Mouse (Mus musculus) lung, postnatal 4 days (tissue): Measurements from ENCODE around the gene Etl4.
A peak's percentile ranks its signal among the peaks of the same experiment; 100 is the strongest.
"Not testable (repeated sequence)": the region's sequence is repeated elsewhere in the genome, so short reads cannot be mapped to it uniquely, and the experiment has no call there.

ENCODE experiments used
- DNase-seq, 2 experiments: peaks; one replicate each; pipeline ENCODE4 v3.0.0; 2021

Etl4 gene

DNA sequence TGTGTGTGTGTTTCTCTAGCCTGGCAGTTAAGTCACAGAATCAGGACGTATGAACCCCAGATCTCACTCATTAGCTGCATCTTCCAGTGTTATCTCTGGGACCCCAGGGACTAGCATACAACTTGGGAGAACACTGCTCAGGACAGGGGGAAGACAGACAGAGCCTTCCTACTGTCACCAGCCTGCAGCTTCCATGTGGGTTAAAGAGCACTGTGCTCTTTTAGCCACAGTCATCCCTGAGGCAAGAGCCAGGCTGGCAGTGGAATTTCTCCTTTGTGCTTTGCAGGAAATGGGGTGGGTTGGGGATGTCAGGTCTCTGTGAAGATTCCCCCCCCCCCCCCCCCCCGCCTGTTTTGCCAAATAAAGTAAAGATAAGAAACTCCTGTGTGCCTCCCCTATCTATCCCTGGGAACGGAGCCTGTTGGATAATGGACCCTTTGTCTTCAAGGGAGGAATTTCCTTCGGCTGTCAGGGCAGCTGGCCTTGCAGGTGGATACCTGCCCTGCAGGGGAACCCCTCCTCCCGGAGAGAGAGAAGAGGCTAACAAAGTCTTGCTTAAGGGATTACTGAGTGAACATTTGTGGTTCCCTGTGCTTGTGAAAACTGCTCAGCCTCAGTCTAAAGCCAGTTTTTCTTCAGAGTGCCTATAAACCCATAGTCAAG is 755.9 kb downstream of the Etl4 start:
- no peak for DNase-seq

DNA sequence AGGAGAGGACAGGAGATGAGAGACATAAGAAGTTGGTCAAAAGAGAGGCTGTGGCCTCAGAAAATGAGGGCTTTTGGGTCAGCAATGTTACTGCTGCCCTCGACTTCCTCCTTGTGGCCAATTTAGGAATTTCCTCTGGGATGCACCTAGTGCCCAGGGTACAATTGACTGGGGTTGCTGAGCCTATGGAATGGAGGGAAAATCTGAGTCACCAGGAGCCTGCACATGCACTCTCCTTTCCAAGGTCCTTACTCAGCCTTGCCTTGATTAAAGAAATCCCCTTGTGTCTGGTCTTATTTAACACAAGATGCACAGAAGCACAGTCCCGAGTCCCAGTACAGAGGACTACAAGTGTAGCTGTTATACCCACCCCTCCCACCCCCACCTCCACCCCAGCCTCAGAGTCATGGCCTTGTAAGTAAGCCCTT is 756.5 kb downstream of the Etl4 start:
- DNase-seq = peak; percentile 32 to 73

DNA sequence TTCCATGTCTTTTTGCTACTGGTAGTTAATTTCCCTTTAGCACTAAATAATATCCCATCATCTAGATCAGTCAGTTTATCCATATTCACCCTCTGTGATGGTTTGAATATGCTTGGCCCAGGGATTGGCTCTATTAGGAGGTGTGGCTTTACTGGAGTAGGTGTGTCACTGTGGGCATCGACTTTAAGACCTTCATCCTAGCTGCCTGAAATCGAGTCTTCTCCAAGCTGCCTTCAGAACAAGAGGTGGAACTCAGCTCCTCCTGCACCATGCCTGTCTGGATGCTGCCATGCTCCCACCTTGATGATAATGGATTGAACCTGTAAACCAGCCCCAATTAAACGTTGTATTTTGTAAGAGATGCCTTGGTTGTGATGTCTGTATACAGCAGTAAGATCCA is 758.3 kb downstream of the Etl4 start:
- no peak for DNase-seq

DNA sequence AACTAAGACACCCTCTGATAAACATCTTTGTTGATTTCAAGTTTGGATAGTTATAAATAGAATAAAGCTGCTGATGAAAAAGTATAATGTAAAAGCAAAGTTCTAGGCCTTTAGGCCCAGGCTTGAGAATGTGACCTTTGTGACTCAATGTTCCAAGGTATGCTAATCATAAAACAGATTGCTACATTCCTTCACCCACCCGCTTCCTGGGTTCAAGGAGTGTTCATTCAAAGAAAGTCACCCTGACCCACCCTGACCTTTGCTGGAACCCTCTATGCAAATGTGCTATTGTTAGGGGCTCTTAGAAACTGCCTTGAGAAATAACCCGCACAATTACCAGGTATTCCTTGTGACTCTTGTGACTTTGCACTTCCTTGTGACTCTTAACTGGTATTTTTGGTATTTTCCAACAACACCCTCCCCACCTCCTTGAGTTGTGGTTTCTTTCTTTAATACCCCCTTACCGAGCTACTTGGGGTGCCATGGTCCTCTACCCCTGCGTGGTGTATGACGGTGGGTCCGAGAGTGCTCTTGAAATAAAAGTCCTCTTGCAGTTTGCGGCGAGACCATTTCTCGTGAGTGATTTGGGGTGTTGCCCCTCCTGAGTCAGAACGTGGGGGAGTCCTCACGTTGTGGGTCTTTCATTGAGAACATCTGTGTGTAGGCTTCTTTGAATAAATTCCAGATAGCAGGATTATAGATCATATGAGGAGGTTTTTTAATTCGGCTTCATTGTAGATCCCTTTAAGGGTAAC is 758.9 kb downstream of the Etl4 start:
- DNase-seq = not testable (repeated sequence)

DNA sequence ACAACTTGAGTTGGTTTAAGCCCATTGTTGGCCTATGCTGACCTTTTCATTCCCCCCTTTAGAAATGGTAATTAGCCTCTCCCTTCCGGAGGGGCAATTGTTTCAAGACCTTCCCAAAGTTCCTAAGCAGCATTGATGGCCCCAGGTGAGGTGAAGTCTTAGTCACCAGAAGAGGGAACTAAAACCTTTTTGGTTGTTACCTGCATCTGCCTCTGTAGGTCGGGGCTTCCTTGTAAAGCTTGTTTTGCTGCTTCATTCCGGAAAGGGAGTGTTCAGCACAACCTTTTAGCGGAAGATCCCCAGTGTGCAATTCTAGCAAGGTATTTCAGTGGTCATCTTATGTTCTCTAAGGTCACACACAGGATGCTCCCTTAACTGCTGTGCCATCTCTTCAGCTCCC is 759.8 kb downstream of the Etl4 start:
- no peak for DNase-seq

DNA sequence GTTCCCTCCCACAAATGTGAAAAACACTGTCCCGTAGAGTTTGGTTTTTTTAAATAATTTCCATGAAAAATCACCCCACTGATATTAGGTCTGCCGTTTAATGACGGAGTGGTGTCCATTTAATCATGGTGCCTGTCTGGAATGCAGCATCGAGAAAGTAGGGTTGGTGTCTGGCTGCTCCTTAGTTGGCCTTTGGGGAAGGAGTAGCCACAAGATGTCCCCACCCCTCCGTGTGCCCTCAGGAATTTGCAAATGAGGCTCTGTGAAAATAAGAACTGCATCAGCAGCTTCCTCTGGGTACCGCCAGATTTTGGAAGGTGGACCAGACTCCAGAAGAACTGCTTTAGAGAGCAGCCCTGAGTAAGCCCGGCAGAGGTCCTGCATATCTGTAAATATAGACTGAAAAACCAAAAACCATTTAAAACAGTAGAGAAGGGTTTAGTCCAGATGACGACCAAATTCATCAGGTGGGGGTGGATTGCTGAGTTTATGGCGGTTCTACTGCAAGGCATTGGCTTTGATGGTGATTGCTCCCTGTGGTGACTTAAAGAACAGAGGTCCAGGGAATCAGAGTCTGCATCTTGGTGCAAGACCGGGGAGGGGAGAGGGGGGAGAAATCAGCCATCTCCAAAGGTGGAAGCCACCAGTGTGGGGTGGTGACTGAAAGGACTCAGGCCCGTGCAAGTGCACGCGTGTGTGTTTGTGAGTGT is 762.1 kb downstream of the Etl4 start:
- DNase-seq = no peak

DNA sequence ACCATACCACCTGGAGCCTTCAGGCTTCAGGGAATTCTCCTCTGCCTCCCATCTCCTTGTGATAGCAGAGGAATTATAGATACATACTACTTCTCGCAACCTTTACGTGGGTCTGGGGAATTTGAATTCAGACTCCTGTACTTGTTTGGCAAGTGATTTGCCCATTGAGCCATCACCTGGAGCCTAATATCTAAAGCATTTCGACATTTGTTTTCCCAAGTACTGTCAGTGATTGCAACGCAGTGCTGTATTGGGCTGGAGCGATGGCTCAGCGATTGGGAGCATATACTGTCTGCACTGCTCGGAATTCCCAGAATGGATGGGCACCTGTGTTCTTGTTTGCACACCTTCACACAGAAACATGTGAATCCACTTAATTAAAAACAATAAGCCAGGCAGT is 762.7 kb downstream of the Etl4 start:
- DNase-seq = no peak

DNA sequence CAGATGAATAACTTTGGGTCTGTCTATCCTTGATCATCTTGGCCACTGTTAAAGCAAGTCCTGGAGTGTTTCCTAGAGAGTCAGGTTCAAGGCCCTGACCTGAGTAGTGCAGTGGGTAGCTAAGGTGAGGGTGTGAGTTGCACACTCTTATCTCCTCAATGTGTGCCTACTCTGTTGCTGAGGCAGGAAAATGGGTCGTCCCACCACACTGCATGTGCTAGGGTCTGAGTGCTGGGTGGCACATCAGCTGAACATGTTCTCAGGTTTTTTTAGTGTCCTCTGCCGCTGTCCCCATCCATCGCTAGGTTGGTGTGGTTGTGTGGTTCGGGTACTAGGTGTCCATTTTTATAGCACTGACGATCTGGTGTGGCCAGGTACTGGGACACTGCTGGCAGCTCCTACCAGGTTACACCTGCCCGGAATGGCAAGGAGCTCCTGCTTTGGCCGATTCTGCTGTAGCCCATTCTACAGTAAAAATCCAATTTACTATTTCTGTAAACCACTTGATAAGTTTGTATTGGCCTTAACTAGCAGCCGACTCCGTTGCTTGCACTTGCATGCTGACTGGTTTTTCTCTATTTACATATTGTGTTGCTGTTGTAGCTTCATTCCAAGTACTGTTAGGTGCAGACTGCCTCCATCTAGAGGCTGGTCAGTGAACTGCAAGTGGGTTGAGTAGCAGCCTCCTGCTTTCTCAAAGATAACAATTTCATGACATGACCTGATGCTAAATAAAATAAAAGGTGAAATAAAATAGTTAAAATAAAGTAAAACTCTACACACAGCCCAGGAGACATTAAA is 763.4 kb downstream of the Etl4 start:
- peak in 1 of 2 experiments; percentile 62 for DNase-seq

DNA sequence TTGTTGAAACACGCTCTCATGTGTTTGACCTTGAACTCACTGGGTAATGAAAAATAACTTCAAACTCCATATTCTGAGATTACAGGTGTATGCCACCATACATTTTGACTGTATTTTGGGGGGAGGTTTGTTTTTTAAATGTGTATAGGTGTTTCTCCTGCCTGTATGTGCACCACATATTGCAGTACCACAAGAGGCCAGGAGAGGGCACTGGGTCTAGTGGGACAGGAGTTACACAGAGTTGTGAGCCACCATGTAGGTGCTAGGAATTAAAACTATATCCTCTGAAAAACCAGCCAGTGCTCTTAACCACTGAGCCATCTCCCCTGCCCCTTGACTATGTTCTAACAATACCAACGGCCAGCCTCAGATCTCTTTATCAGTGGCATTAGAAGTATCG is 766.8 kb downstream of the Etl4 start:
- no peak for DNase-seq

DNA sequence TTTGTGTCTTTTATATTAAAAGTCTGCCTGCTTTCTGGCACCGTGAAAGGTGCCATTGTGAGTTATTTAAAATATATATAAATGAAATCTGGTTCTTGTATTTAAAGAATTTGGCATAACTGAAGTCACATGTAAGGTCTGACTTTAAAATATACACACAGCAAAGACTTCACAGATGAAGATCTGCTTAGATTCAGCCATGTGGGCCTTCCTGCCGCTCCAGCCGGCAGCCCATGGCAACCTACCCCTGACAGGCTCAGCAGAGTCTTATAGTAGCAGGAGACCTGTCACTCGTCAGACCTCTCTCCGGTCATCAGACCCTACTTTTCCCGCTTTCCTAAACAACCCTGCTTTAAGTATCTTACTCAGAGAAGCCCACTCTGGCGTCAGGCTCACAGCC is 769.2 kb downstream of the Etl4 start:
- DNase-seq = no peak

DNA sequence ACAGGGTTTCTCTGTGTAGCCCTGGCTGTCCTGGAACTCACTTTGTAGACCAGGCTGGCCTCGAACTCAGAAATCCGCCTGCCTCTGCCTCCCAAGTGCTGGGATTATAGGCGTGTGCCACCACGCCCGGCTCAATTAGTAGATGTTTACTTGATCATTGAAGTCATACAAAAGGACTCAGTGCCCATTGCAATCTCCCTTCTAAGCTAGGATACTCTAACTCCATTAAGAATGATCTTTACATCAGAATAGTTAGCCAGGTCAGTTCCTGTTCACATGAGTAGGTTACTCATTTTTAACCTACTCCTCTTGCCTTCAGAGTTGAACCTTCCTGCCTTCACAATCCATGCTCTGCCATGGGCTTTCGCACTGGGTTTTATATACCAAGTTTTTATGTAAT is 772.6 kb downstream of the Etl4 start:
- DNase-seq = not testable (repeated sequence)

DNA sequence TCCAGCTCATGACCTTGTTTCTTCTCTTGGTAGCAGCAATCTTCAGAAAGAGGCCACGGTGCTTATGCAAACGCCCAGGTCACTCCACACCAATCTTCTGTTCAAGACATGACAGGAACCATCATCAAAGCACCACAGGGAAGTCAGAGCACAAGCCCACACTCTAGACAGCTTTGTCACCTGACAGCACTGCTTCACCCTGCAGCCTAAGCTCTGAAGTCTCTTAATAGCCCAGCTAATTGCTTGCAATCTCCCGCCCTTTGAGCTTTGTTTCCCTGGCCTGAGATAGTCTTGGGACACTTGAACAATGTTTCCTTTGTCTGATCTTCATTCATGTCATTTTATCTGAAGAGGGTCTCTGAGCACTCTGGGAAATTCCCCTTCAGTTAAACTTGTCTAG is 779.8 kb downstream of the Etl4 start:
- DNase-seq = no peak

DNA sequence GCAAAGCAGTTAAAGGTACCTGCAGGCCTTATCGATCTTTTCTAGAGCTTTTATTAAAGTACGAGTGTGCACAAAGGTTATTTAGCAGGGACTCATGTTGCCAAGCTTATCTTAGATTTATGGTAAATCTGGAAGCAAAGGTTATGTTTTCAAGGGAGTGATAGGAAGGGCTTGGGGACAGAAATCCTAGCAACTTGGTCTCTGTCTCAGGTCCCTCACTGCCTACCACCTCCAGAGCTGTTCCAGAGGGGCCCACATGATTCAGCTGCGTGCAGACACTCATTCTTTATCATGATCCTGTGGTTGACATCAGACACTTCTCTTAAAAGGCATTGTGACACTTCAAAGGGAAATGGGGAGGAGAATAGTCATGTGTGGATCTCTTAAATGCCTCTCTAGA is 783.3 kb downstream of the Etl4 start:
- DNase-seq = no peak

DNA sequence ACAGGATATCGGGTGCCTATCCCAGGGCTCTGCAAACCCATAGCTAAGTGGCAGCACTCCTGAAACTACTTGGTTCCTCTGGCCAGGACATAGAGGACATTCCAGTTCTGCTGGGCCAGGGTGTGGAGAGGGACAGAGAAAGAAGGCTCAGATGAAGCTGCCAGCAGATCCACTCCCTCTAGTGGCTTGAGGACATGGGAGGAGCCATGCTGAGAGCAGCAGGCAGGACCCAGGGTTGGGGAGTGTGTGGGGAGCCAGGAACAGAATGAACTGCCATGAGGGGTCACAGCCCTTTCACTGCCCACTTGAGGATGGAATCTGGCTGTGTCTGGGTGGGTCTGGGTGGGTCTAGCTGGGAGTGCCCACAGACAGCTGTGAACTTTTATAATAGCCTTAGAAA is 784.2 kb downstream of the Etl4 start:
- DNase-seq = peak in 1 of 2 experiments; percentile 8

DNA sequence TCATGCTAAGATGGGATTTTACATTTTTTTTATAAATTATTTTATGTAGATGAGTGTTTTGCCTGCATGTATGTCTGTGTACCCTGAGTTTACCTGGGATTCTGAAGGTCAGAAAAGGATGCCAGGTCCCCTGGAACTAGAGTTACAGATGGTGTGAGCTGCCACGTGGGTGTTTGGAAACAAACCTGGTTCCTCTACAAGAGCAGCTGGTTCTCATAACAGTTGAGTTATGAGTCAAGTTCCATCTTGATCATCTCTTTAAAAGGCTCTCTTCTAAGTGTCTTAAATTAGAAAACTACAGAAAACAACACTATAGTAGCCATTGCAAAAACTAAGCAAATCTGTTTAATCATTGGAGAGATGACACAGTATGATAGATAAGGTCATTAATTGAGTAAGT is 788.1 kb downstream of the Etl4 start:
- DNase-seq = no peak

DNA sequence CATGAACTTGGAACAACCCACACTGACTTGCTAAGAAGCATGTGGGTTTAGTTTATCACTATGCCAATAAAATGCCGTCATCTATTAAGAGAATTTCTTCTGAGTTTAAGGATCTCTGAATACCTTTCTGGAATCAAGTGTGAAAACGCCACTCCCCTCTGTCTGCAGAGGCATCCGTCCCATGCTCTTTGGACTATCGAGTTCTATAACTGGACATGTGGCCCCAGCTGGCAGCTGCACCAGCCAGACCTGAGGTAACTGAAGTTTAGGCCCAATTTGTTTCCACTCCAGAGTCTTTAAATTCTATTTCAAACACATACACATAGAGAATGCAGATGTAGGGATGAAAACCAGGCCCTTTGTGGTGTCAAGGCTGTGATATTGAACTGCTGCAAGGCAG is 795.5 kb downstream of the Etl4 start:
- no peak for DNase-seq

DNA sequence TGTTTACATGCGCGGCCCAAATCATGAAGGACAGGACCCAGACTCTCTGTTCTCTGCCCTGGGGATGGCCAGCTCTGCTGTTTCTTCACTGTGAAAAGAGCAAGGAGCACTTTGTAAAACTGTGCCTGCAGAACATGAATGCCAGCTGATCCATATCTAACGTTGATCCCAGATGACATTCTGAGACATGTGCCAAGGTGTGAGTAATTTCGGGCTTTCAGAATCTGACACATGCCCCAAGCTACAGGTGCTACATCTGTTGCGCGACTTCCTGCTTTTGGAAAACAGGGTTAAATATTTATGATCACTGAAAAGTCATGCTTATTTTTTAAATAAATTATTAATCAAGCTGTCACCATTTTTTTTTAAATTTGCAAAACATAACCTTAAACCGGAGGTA is 801.0 kb downstream of the Etl4 start:
- DNase-seq = no peak

DNA sequence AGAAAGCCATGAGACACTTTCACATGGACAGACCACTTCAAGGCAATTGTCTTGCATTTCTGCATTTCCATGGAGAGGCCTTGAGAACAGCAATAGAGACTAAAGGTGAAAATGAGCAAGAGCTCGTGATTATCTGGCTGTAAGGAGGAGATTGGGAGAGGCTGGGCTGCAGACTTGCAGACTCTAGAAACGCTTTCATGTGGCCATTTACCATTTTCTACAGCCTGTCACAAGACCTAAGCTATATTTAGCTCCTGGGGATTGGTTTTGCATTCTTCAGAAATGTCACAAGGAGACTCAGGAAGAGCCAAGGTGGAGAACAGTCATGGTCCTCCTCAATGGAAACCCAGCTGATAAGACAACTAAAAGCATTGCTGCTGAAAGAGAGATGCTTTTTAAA is 801.4 kb downstream of the Etl4 start:
- DNase-seq = no peak

DNA sequence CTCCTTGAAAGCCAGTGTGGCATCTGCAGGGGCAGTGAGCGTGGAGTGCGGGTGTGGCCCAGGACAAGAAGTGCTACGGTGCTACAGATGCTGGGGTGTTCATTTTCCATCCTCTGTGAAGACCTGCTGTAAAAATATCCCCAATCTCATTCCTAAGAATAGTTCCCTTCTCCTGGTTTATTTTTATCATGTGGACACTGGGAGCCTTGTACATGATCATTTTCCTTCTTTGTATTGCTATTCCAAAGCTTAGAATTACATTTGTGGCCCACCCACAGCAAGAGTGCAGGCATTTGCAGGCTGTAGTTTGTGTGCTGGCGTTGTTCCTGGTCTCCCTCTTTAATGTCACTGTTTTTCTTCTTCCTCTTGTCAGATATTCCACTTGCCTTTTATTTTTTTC is 809.5 kb downstream of the Etl4 start:
- no peak for DNase-seq

DNA sequence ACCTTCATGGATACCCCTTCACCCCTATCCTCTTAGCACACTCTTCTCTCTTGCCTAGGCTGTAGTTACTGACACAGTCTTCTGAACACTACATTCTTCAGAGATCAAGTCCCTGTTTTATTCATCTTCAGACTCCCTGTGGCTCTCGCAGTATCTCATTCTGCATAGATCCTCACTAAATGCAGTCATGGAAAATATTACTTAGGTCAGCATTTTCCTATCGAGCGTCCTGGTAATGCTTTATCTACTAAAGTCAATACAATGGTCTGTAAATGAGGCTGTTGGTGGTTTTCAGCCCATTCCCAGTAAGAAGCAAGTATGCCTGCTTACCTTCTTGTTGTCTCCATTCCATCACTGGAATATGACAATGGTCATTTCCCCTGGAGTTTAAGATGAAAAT is 811.5 kb downstream of the Etl4 start:
- no peak for DNase-seq

DNA sequence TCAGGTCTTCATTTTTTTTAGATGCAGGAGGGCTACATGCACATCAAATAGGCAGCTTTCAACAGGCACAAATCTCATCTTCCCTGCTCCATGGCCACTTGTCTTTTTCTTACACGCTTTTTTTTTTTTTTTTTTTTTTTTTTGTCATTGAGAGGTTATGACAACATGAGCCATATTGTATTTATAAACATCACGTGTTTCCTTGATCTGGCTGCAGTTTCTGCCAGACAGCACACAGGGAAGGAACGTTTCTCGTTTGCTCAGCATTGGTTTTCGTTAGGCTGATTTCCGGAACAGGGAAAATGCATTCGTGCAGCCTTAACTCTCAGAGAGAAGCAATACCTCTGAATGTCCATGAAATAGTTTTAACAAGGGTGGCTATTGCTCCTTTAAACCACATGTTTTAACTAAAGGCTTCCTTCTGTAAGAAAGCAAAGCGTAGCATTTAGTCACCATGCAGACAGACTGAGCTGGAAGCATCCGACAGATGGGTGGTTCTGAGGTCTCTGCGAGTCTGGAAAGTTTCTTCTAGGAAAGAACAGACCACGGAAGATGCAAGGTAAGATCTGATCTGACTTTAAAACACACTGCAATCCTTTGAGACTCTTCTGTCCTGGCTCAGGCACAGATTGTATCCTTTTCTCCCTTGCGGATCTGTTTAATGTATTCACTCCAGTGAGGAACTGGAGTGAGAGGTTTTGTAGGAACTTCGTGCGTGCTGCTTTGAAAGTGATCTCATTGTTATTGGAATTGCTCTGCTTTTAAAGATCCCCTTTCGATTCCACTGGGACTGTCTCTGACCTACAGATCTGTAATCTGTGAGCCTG is 812.8 kb downstream of the Etl4 start:
- no peak for DNase-seq

DNA sequence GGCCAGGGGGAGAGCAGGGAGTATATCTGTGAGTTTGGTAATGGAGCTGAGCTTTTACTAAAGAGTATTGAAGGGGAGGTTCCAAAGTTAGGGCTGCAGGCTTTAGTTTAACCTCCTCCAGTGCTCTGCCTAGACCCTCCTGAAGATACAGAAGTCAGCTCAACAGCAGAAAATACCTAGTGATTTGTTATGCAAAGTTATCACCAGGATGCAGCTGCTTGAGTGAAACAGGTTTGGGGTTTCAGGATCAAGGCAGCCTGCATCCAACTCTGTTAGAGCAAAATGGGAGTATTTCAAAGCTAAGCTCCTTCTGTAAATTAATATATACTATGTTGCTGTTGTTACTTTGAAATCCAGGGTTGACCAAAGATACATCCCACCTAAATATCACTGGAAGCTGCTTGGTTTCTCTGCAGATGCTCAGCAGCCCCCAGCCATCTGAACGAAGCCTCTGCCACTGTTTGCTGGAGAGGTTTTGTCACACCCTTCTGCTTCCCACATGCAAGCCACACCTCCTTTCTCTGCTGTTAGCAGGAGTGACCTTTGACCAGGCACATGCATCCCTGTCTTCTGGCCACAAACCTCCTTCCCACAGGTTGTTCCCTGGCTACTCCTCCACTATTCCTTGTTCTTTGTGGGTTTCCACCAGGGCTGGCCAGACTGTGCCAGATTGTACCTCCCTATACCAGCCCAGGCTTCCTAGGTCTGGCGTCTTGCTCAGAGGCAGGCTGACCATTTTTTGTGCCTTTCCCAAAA is 814.6 kb downstream of the Etl4 start:
- DNase-seq = no peak
